Mouse (Mus musculus) adrenal gland, adult 2 months (tissue): ENCODE results near the gene Pank3. TPM values are rescaled to one million over a fixed set of nuclear protein-coding genes. Genes with fewer than 3 reads are reported as not detected.
"Not testable (repeated sequence)": the region's sequence is repeated elsewhere in the genome, so short reads cannot be mapped to it uniquely, and the experiment has no call there.

Experiments used
- DNase-seq: peaks from one replicate; pipeline ENCODE4 v3.0.0; 2021
- microRNA-seq, 2 experiments: library from miRNA; unstranded; fragments of <30 nt; microRNA quantifications; one replicate each; pipeline ENCODE4 v1.2.0; 2021
- polyA plus RNA-seq: library from polyadenylated mRNA; depleted of rRNA; stranded (reverse); fragments of >200 nt; gene quantifications from 2 replicates; pipeline ENCODE4 v1.2.3, GENCODE M21; 2012; rRNA removed
- total RNA-seq, 2 experiments: library from RNA; stranded (reverse); gene quantifications; 2 replicates each; pipeline ENCODE4 v1.2.3; 2021

Pank3 gene
- total and polyA plus RNA-seq, 3 experiments = 4.5 to 70.9 (median 70.8) TPM

GRCm38 (mm10) chr11:35840806-35841205 lies 71.5 kb downstream of the Pank3 start:
- not testable (repeated sequence) for DNase-seq

Small RNA genes within 50 kb of the gene (microRNA-seq; reads per million reads assigned to microRNA genes)
- 4.2 to 7.4 reads per million in 2 experiments for gene Mir103-1

Other genes starting within 250 kb of the Pank3 start
- gene Fbll1, start 29.4 kb downstream of the Pank3 start, total RNA-seq = not detected
- gene Fbll1, start 29.4 kb downstream of the Pank3 start, polyA plus RNA-seq = 0.66 and 0.68 TPM in 2 replicates
- gene Rars, start 65.0 kb downstream of the Pank3 start, total RNA-seq = 10 to 100 TPM; 64.6 to 74.8 TPM
- gene Rars, start 65.0 kb downstream of the Pank3 start, polyA plus RNA-seq = 3.6 and 4.9 TPM in 2 replicates
- 10 to 100 TPM; 81.6 to 88.3 TPM for gene Wwc1, start 211.0 kb downstream of the Pank3 start, total RNA-seq
- 27.1 and 35.2 TPM in 2 replicates for gene Wwc1, start 211.0 kb downstream of the Pank3 start, polyA plus RNA-seq